Mouse (Mus musculus) frontal cortex, postnatal 10 days (tissue): Measurements from ENCODE around the gene Sat2.
A peak's percentile ranks its signal among the peaks of the same experiment; 100 is the strongest.

ENCODE experiments used
- DNase-seq, 2 experiments: peaks; one replicate each; pipeline ENCODE4 v3.0.0; 2022; ENCODE audit warnings: low spot score in 2 of 2, mixed read lengths in 1 of 2

The Sat2 gene

GRCm38 (mm10) chr11:69670786-69671725 lies 49.2 kb downstream of the Sat2 start:
- DNase-seq: peak; percentile 91 to 92

- DNase-seq: peak; percentile 55 to 61
These were observed 49.9 kb downstream of the Sat2 start for GRCm38 (mm10) chr11:69671726-69672124.

- peak; percentile 100 for DNase-seq
These were observed 50.4 kb downstream of the Sat2 start, which contains the start of gene Eif4a1 for GRCm38 (mm10) chr11:69672211-69672706. Eif4a1 (minus strand) TSS chr11:69672423.
